Mouse (Mus musculus) ES-Bruce4 (cell line): Measurements from ENCODE around the gene Wscd1.

ENCODE experiments used
- CTCF ChIP-seq: IDR thresholded peaks from one replicate; pipeline ENCODE4 v1.8.1; 2011; ENCODE audit warnings: low read depth, low read length
- POLR2A ChIP-seq: IDR thresholded peaks from one replicate; pipeline ENCODE4 v1.8.1; 2011; ENCODE audit warnings: low read length; ENCODE audit not compliant: insufficient read depth

- TF ChIP-seq POLR2A: no peak
- no peak for TF ChIP-seq CTCF
Observed at GRCm38 (mm10) chr11:71767726-71768125, 18.0 kb downstream of the Wscd1 start.
